Mouse (Mus musculus): ENCODE results near the gene Myocos.

Myocos gene

GRCm38 (mm10) chr1:162615511-162615910 lies 42.5 kb downstream of the Myocos start:
- DNase-seq (ENCODE audit: low spot score in 2 of 2), result no peak

GRCm38 (mm10) chr1:162611191-162611590 lies 46.8 kb downstream of the Myocos start:
- DNase-seq (ENCODE audit: low spot score in 2 of 2), result no peak

GRCm38 (mm10) chr1:162609633-162610250 lies 48.3 kb downstream of the Myocos start:
- DNase-seq (ENCODE audit: low spot score in 2 of 2), result no peak

- no peak for DNase-seq (ENCODE audit: low spot score in 2 of 2)
Observed at GRCm38 (mm10) chr1:162608127-162608526, 49.9 kb downstream of the Myocos start.

GRCm38 (mm10) chr1:162601288-162601687 lies 56.7 kb downstream of the Myocos start:
- no peak for DNase-seq (ENCODE audit: low spot score in 2 of 2)

GRCm38 (mm10) chr1:162599617-162600016 lies 58.4 kb downstream of the Myocos start:
- DNase-seq (ENCODE audit: low spot score in 2 of 2), result no peak

- DNase-seq (ENCODE audit: low spot score in 2 of 2), result no peak
Observed at GRCm38 (mm10) chr1:162597379-162598102, 60.5 kb downstream of the Myocos start.

All from urinary bladder, postnatal 4 days (tissue).